Mouse (Mus musculus): ENCODE data around the gene Pde1a.

- TF ChIP-seq CTCF (IDR thresholded peaks at IDR 0.05; ENCODE audit: insufficient read depth, low read length) (no peak), POLR2A (IDR thresholded peaks at IDR 0.05; ENCODE audit: borderline replicate concordance, extremely low read depth, low read depth, low read length) (no peak)
Measured at GRCm38 (mm10) chr2:79797444-79797843, 331.8 kb downstream of the Pde1a start.

Data from lung, adult 2 months (tissue).